Mouse (Mus musculus) embryonic stem cell, embryonic (primary cell): ENCODE data around the gene A730061H03Rik.

Source experiments
- CTCF ChIA-PET, 4 experiments: fragments of 300-600 bp in 2 of 4; fragments of 350-600 bp in 2 of 4; sonication (Branson Sonifier 250); formaldehyde crosslinking; loops; one replicate each; lab custom pipeline; 2022; ENCODE audit warnings: inconsistent platforms in 2 of 4; lab: Charles Lee
- POLR2A ChIA-PET, 4 experiments: fragments of 300-600 bp in 2 of 4; fragments of 350-600 bp in 2 of 4; sonication (Branson Sonifier 250); formaldehyde crosslinking; loops; one replicate each; lab custom pipeline; 2022; ENCODE audit warnings: antibody characterized with exemption in 4 of 4, inconsistent platforms in 1 of 4; lab: Charles Lee

The A730061H03Rik gene

GRCm38 (mm10) chr14:55560202-55561073, at the start of gene A730061H03Rik:
TSS of gene A730061H03Rik (minus strand) at chr14:55560406.
- ChIA-PET CTCF (interaction anchor here (0.5 to 2.3 kb wide), 39 partner anchors 9 to 545 kb away, joined by 3 to 18 read pairs (median 4); partner anchors contain the start of genes Psme1 (in 2 of the 4), Rabggta (in 2 of the 4), Dhrs1 (in 1 of the 4) and Dhrs4 (in 1 of the 4)), POLR2A (interaction anchor here (0.5 to 8.6 kb wide), 113 partner anchors 9 to 634 kb away, joined by 3 to 92 read pairs (median 5); partner anchors contain the start of genes Psme1 (in 4 of the 4), Emc9 (in 3 of the 4), Gmpr2 (in 3 of the 4) and Nedd8 (in 3 of the 4))

- POLR2A ChIA-PET, result interaction anchor here in 2 of 4 experiments (0.8 to 3.5 kb wide), 6 partner anchors 10 to 53 kb away, joined by 3 to 24 read pairs (median 14); partner anchors contain the start of genes Psme2 (in 2 of the 2), Rec8 (in 2 of the 2) and Rnf31 (in 2 of the 2)
- CTCF ChIA-PET, result interaction anchor here in 2 of 4 experiments (0.6 to 0.8 kb wide), 2 partner anchors 9 to 106 kb away, joined by 3 to 4 read pairs; partner anchors contain the start of gene Rec8 (in 1 of the 2)
Observed at GRCm38 (mm10) chr14:55608339-55608738, 48.1 kb upstream of the A730061H03Rik start.

- ChIA-PET POLR2A (interaction anchor here in 3 of 4 experiments (0.6 to 5.6 kb wide), 15 partner anchors 8 to 75 kb away, joined by 3 to 53 read pairs (median 4); partner anchors contain the start of genes A730061H03Rik (in 2 of the 3), Psme2 (in 2 of the 3), Rec8 (in 2 of the 3) and Rnf31 (in 2 of the 3)), CTCF (interaction anchor here in 2 of 4 experiments (0.5 to 1.6 kb wide), 2 partner anchors 428 to 1201 kb away, joined by 3 to 4 read pairs; no protein-coding TSS in a partner anchor)
Observed at GRCm38 (mm10) chr14:55605743-55606459, 45.7 kb upstream of the A730061H03Rik start.

- ChIA-PET POLR2A (interaction anchor here (0.5 to 5.6 kb wide), 29 partner anchors 13 to 295 kb away, joined by 3 to 53 read pairs (median 4); partner anchors contain the start of genes A730061H03Rik (in 3 of the 4), Gmpr2 (in 2 of the 4), Nedd8 (in 2 of the 4) and Psme2 (in 2 of the 4)), CTCF (interaction anchor here (0.7 to 1.6 kb wide), 11 partner anchors 11 to 427 kb away, joined by 3 to 7 read pairs (median 4); partner anchors contain the start of genes Dhrs4 (in 1 of the 4), Emc9 (in 1 of the 4), Rabggta (in 1 of the 4) and Rec8 (in 1 of the 4))
Observed at GRCm38 (mm10) chr14:55604823-55605222, 44.6 kb upstream of the A730061H03Rik start.

GRCm38 (mm10) chr14:55603633-55604576, 43.7 kb upstream of the A730061H03Rik start:
- CTCF ChIA-PET, result interaction anchor here (0.7 to 1.6 kb wide), 11 partner anchors 10 to 426 kb away, joined by 3 to 7 read pairs (median 4); partner anchors contain the start of genes Dhrs4 (in 1 of the 4), Emc9 (in 1 of the 4), Rabggta (in 1 of the 4) and Rec8 (in 1 of the 4)

GRCm38 (mm10) chr14:55603271-55603632, 43.0 kb upstream of the A730061H03Rik start, which contains the start of gene Irf9:
TSS of gene Irf9 (plus strand) at chr14:55603571.
- ChIA-PET CTCF (no interaction called here), POLR2A (interaction anchor here in 3 of 4 experiments (0.6 to 5.6 kb wide), 9 partner anchors 12 to 1370 kb away, joined by 3 to 53 read pairs (median 10); partner anchors contain the start of genes Rnf31 (in 3 of the 3), Psme2 (in 2 of the 3), A730061H03Rik (in 1 of the 3) and Dcaf11 (in 1 of the 3))

More at GRCm38 (mm10) chr14:55603633-55604576, 43.7 kb upstream of the A730061H03Rik start:
- POLR2A ChIA-PET, result interaction anchor here (0.5 to 5.6 kb wide), 31 partner anchors 12 to 723 kb away, joined by 3 to 53 read pairs (median 4); partner anchors contain the start of genes Psme2 (in 3 of the 4), Rnf31 (in 3 of the 4), A730061H03Rik (in 2 of the 4) and Gmpr2 (in 2 of the 4)

GRCm38 (mm10) chr14:55598521-55599390, 38.5 kb upstream of the A730061H03Rik start:
- CTCF ChIA-PET, result interaction anchor here in 1 of 4 experiments (0.5 kb wide), 1 partner anchor 121 kb away, joined by 3 read pairs; no protein-coding TSS in a partner anchor

GRCm38 (mm10) chr14:55596036-55596690, 36.0 kb upstream of the A730061H03Rik start:
- ChIA-PET CTCF (interaction anchor here in 1 of 4 experiments (0.9 kb wide), 1 partner anchor 40 kb away, joined by 3 read pairs; the partner anchor contains the start of gene Ipo4), POLR2A (interaction anchor here in 2 of 4 experiments (1.0 to 7.7 kb wide), 7 partner anchors 11 to 116 kb away, joined by 3 to 85 read pairs (median 6); partner anchors contain the start of genes A730061H03Rik (in 1 of the 2), Dcaf11 (in 1 of the 2), Emc9 (in 1 of the 2) and Fitm1 (in 1 of the 2))

More at GRCm38 (mm10) chr14:55598521-55599390, 38.5 kb upstream of the A730061H03Rik start:
- POLR2A ChIA-PET, result interaction anchor here in 1 of 4 experiments (0.7 kb wide), 1 partner anchor 162 kb away, joined by 4 read pairs; no protein-coding TSS in a partner anchor

- CTCF ChIA-PET, result interaction anchor here in 3 of 4 experiments (0.6 to 2.2 kb wide), 11 partner anchors 10 to 950 kb away, joined by 3 to 18 read pairs (median 3); partner anchors contain the start of genes A730061H03Rik (in 1 of the 3), Dcaf11 (in 1 of the 3), Psme1 (in 1 of the 3) and Rec8 (in 1 of the 3)
- POLR2A ChIA-PET, result interaction anchor here in 3 of 4 experiments (0.6 to 7.7 kb wide), 41 partner anchors 9 to 577 kb away, joined by 3 to 88 read pairs (median 11); partner anchors contain the start of genes A730061H03Rik (in 3 of the 3), Dcaf11 (in 3 of the 3), Irf9 (in 3 of the 3) and Psme1 (in 3 of the 3)
Observed at GRCm38 (mm10) chr14:55592226-55592625, 32.0 kb upstream of the A730061H03Rik start.

GRCm38 (mm10) chr14:55591331-55591891, 31.2 kb upstream of the A730061H03Rik start, which contains the start of gene Rnf31:
TSS of gene Rnf31 (plus strand) at chr14:55591708.
- CTCF ChIA-PET, result interaction anchor here in 3 of 4 experiments (0.6 to 2.2 kb wide), 32 partner anchors 10 to 950 kb away, joined by 3 to 18 read pairs (median 4); partner anchors contain the start of genes Dhrs4 (in 2 of the 3), Mdp1 (in 2 of the 3), Rec8 (in 2 of the 3) and A730061H03Rik (in 1 of the 3)
- POLR2A ChIA-PET, result interaction anchor here (0.6 to 7.7 kb wide), 86 partner anchors 9 to 1007 kb away, joined by 3 to 88 read pairs (median 5); partner anchors contain the start of genes Gmpr2 (in 4 of the 4), Nedd8 (in 4 of the 4), A730061H03Rik (in 3 of the 4) and Dcaf11 (in 3 of the 4)

- POLR2A ChIA-PET, result interaction anchor here (0.5 to 7.7 kb wide), 89 partner anchors 9 to 1008 kb away, joined by 3 to 88 read pairs (median 5); partner anchors contain the start of genes Gmpr2 (in 4 of the 4), Nedd8 (in 4 of the 4), A730061H03Rik (in 3 of the 4) and Dcaf11 (in 3 of the 4)
- CTCF ChIA-PET, result interaction anchor here (0.6 to 2.2 kb wide), 35 partner anchors 10 to 940 kb away, joined by 3 to 18 read pairs (median 4); partner anchors contain the start of genes Dhrs4 (in 2 of the 4), Mdp1 (in 2 of the 4), Rec8 (in 2 of the 4) and A730061H03Rik (in 1 of the 4)
Observed at GRCm38 (mm10) chr14:55590748-55591330, 30.6 kb upstream of the A730061H03Rik start, which contains the start of gene Psme2. TSS of gene Psme2 (minus strand) at chr14:55591113.
